Mouse (Mus musculus) CD4-positive naive resting alpha-beta T cell, adult 57 days (primary cell): Measurements from ENCODE around the gene Fam84b. TPM values are rescaled to one million over a fixed set of nuclear protein-coding genes. Genes with fewer than 3 reads are reported as not detected.

Experiments
- total RNA-seq: library from RNA; stranded (reverse); gene quantifications from one replicate; pipeline ENCODE4 v1.2.4, GENCODE M21; 2023

Fam84b gene
- total RNA-seq: 22.9 TPM

GRCm38 (mm10) chr15:60853231-60853999 lies at the start of gene Fam84b:
Fam84b (minus strand) TSS chr15:60853778.

Other genes starting within 250 kb of the Fam84b start
- not detected for gene A1bg, start 69.2 kb upstream of the Fam84b start, total RNA-seq